Mouse (Mus musculus): Measurements from ENCODE around the gene Taf9.

GRCm38 (mm10) chr13:100616181-100617087, 34.9 kb upstream of the Taf9 start, which contains the start of gene Marveld2:
- TF ChIP-seq CTCF (IDR thresholded peaks at IDR 0.05; ENCODE audit: borderline replicate concordance, insufficient read depth, low read depth, low read length) (no peak), POLR2A (IDR thresholded peaks at IDR 0.05; ENCODE audit: borderline replicate concordance, insufficient read depth, low read length) (no peak; the same call in none of the 2 replicates)
